Mouse (Mus musculus) thymus, adult 2 months (tissue): ENCODE data around the gene Whrn. TPM values are rescaled to one million over a fixed set of nuclear protein-coding genes. Genes with fewer than 3 reads are reported as not detected.

Experiments
- DNase-seq: peaks from one replicate; pipeline ENCODE4 v3.0.0; 2021
- H3K27ac ChIP-seq: fragments of 200-500 bp; 2 replicates; pipeline ENCODE4 v1.5.1; 2012; ENCODE audit warnings: low read length, control low read depth; ENCODE audit not compliant: control insufficient read depth, insufficient read depth
- H3K27me3 ChIP-seq: fragments of 200-500 bp; 2 replicates; pipeline ENCODE4 v1.6.1; 2012; ENCODE audit warnings: mild to moderate bottlenecking, low read length, moderate library complexity, mixed read lengths; ENCODE audit not compliant: control insufficient read depth, insufficient read depth
- H3K36me3 ChIP-seq: fragments of 200-500 bp; 2 replicates; pipeline ENCODE4 v1.6.1; 2012; ENCODE audit warnings: mild to moderate bottlenecking, low read length, moderate library complexity; ENCODE audit not compliant: control insufficient read depth, insufficient read depth
- H3K4me1 ChIP-seq: fragments of 200-500 bp; replicated peaks from 2 replicates; pipeline ENCODE4 v1.6.1; 2012; ENCODE audit warnings: low read length; ENCODE audit not compliant: control insufficient read depth, insufficient read depth
- H3K4me3 ChIP-seq: fragments of 200-500 bp; 2 replicates; pipeline ENCODE4 v1.5.1; 2012; ENCODE audit warnings: mild to moderate bottlenecking, low read length, control low read depth, moderate library complexity; ENCODE audit not compliant: control insufficient read depth, insufficient read depth
- CTCF ChIP-seq: fragments of 200-500 bp; IDR thresholded peaks from 2 replicates; pipeline ENCODE4 v1.5.1; 2012; ENCODE audit warnings: mild to moderate bottlenecking, control low read depth, low read length, moderate library complexity, borderline replicate concordance; ENCODE audit not compliant: control insufficient read depth, poor library complexity, insufficient read depth; ENCODE audit errors: extremely low read depth
- POLR2A ChIP-seq: fragments of 200-500 bp; IDR thresholded peaks from 2 replicates; pipeline ENCODE4 v1.6.1; 2012; ENCODE audit warnings: mild to moderate bottlenecking, low read length, control low read depth, moderate library complexity; ENCODE audit not compliant: control insufficient read depth, poor library complexity, insufficient read depth; ENCODE audit errors: extremely low read depth
- WGBS: fragments of 180-500 bp; shearing (Covaris S2); methylation state at CpG from one replicate; pipeline ENCODE4 v1.1.7; 2018; 5-methylcytosine and 5-hydroxymethylcytosine counted together
- polyA plus RNA-seq: library from polyadenylated mRNA; depleted of rRNA; stranded (reverse); fragments of >200 nt; gene quantifications from 2 replicates; pipeline ENCODE4 v1.2.3, GENCODE M21; 2012

Whrn gene
- polyA plus RNA-seq, 1 experiment, result 132 TPM

GRCm38 (mm10) chr4:63443101-63443500, 52.7 kb downstream of the Whrn start:
- DNase-seq, result no peak
- Histone ChIP-seq H3K4me1 (no peaks in the 10 kb centered on the region), H3K4me3 (no peak overlapping the region), H3K27ac (no peak overlapping the region), H3K27me3 (no peaks in the 10 kb centered on the region), H3K36me3 (no peaks in the 10 kb centered on the region)
- 91% methylated on average over 2 of the region's 2 CpGs for WGBS
- no peak for TF ChIP-seq CTCF

GRCm38 (mm10) chr4:63441616-63442015, 54.2 kb downstream of the Whrn start:
- TF ChIP-seq CTCF, result no peak
- TF ChIP-seq POLR2A, result no peak
- Histone ChIP-seq H3K36me3 (no peaks in the 10 kb centered on the region), H3K4me1 (no peaks in the 10 kb centered on the region), H3K27me3 (no peaks in the 10 kb centered on the region), H3K27ac (no peak overlapping the region), H3K4me3 (no peak overlapping the region)
- WGBS, result over 99% methylated on average over 7 of the region's 7 CpGs
- no peak for DNase-seq

GRCm38 (mm10) chr4:63440262-63440661, 55.5 kb downstream of the Whrn start:
- Histone ChIP-seq H3K27ac (no peak overlapping the region), H3K4me3 (no peak overlapping the region), H3K4me1 (no peaks in the 10 kb centered on the region), H3K27me3 (no peaks in the 10 kb centered on the region), H3K36me3 (no peaks in the 10 kb centered on the region)
- DNase-seq, result no peak
- no peak for TF ChIP-seq CTCF
- no peak for TF ChIP-seq POLR2A
- WGBS, result 93% methylated on average over 7 of the region's 7 CpGs

GRCm38 (mm10) chr4:63437968-63438367, 57.8 kb downstream of the Whrn start:
- Histone ChIP-seq H3K4me1 (no peaks in the 10 kb centered on the region), H3K27ac (no peak overlapping the region), H3K4me3 (no peak overlapping the region), H3K27me3 (no peaks in the 10 kb centered on the region), H3K36me3 (no peaks in the 10 kb centered on the region)
- DNase-seq, result no peak
- WGBS, result 97% methylated on average over 5 of the region's 5 CpGs
- TF ChIP-seq POLR2A (no peak), CTCF (no peak)

GRCm38 (mm10) chr4:63437119-63437815, 58.5 kb downstream of the Whrn start:
- H3K4me3 ChIP-seq, result no peak overlapping the region
- WGBS, result 91% methylated on average over 16 of the region's 16 CpGs
- no peaks in the 10 kb centered on the region for H3K4me1 ChIP-seq
- no peak overlapping the region for H3K27ac ChIP-seq
- no peak for TF ChIP-seq POLR2A
- TF ChIP-seq CTCF, result no peak
- DNase-seq, result no peak
- H3K27me3 ChIP-seq, result no peaks in the 10 kb centered on the region
- no peaks in the 10 kb centered on the region for H3K36me3 ChIP-seq

- Histone ChIP-seq H3K4me3 (no peak overlapping the region), H3K27ac (no peak overlapping the region), H3K36me3 (peaks cover 8% of the 10 kb centered on the region; the same call in 1 of the 2 replicates), H3K4me1 (no peaks in the 10 kb centered on the region), H3K27me3 (no peaks in the 10 kb centered on the region)
- DNase-seq, result no peak
- WGBS, result 94% methylated on average over 9 of the region's 9 CpGs
- TF ChIP-seq CTCF, result no peak
- TF ChIP-seq POLR2A, result no peak
Observed at GRCm38 (mm10) chr4:63435402-63435801, 60.4 kb downstream of the Whrn start.

GRCm38 (mm10) chr4:63431098-63431497, 64.7 kb downstream of the Whrn start:
- Histone ChIP-seq H3K27ac (no peak overlapping the region), H3K36me3 (peaks cover 8% of the 10 kb centered on the region; the same call in 1 of the 2 replicates), H3K27me3 (no peaks in the 10 kb centered on the region), H3K4me1 (no peaks in the 10 kb centered on the region), H3K4me3 (no peak overlapping the region)
- 61% methylated on average over 5 of the region's 5 CpGs for WGBS
- no peak for DNase-seq
- TF ChIP-seq CTCF, result no peak
- no peak for TF ChIP-seq POLR2A
